Mouse (Mus musculus) inflammation-experienced regulatory T-cells (primary cell): ENCODE data around the gene Sacm1l. TPM values are rescaled to one million over a fixed set of nuclear protein-coding genes. Genes with fewer than 3 reads are reported as not detected.

Source experiments
- polyA plus RNA-seq, 2 experiments: library from polyadenylated mRNA; unstranded; fragments of 100-300 nt; shearing (Covaris generic); gene quantifications; one replicate each; pipeline ENCODE4 v1.2.1; 2017

Gene Sacm1l
- polyA plus RNA-seq: 10 to 100 TPM; 68.8 to 83.5 TPM

GRCm38 (mm10) chr9:123529392-123530157, at the start of gene Sacm1l:
Sacm1l (plus strand) TSS chr9:123529759.

GRCm38 (mm10) chr9:123632281-123632680, 102.7 kb downstream of the Sacm1l start, which contains the start of gene Slc6a20b:
Slc6a20b (minus strand) TSS chr9:123632565.

Other genes starting within 250 kb of the Sacm1l start
- gene Lars2, start 162.8 kb upstream of the Sacm1l start, polyA plus RNA-seq: 100 to 1,000 TPM; 245 to 283 TPM
- 10 to 100 TPM; 70.8 to 72.7 TPM for gene Limd1, start 51.1 kb upstream of the Sacm1l start, polyA plus RNA-seq
- gene Slc6a20b, start 102.8 kb downstream of the Sacm1l start, polyA plus RNA-seq: 1 to 10 TPM in 1 of 2 experiments, under 1 TPM in 1; 0.30 to 1.1 TPM
- 1 to 10 TPM; 2.0 to 3.7 TPM for gene Ccr9, start 148.7 kb downstream of the Sacm1l start, polyA plus RNA-seq
- gene Slc6a20a, start 149.1 kb downstream of the Sacm1l start, polyA plus RNA-seq: under 1 TPM in 1 of 2 experiments, not detected in 1; 0.54 TPM
- 10 to 100 TPM; 29.5 to 34.1 TPM for gene Lztfl1, start 187.9 kb downstream of the Sacm1l start, polyA plus RNA-seq